Mouse (Mus musculus): ENCODE data around the gene Pacs1.

- TF ChIP-seq CTCF (IDR thresholded peaks at IDR 0.05; ENCODE audit: low read depth, low read length) (no peak), POLR2A (IDR thresholded peaks at IDR 0.05; ENCODE audit: extremely low read depth, insufficient read depth, low read length) (no peak)
These were observed 1.5 kb downstream of the Pacs1 start for GRCm38 (mm10) chr19:5271430-5271829.

Measured in liver, adult 2 months (tissue).